Mouse (Mus musculus) myocyte (in vitro differentiated cells): ENCODE results near the gene Ccdc60.

Source experiments
- CEBPB ChIP-seq: IDR thresholded peaks from 2 replicates; pipeline ENCODE4 v1.6.1; 2011; ENCODE audit warnings: mild to moderate bottlenecking, moderate library complexity; ENCODE audit not compliant: poor library complexity, insufficient read depth, severe bottlenecking
- E2F4 ChIP-seq: IDR thresholded peaks from one replicate; pipeline ENCODE4 v1.6.1; 2011; ENCODE audit warnings: mild to moderate bottlenecking, control low read depth, moderate library complexity; ENCODE audit not compliant: insufficient read depth
- MAX ChIP-seq: IDR thresholded peaks from one replicate; pipeline ENCODE4 v1.6.1; 2011; ENCODE audit warnings: low read depth, mild to moderate bottlenecking, control low read depth
- MYOD1 ChIP-seq, 3 experiments: IDR thresholded peaks; one replicate each; pipeline ENCODE4 v1.6.1; 2011; ENCODE audit warnings: control low read depth in 2 of 3, low read depth in 2 of 3, mild to moderate bottlenecking in 2 of 3, moderate library complexity in 1 of 3; ENCODE audit not compliant: insufficient read length in 2 of 3, control insufficient read depth in 1 of 3
- MYOG ChIP-seq, 3 experiments: IDR thresholded peaks; one replicate each; pipeline ENCODE4 v1.6.1; 2011; ENCODE audit warnings: control low read depth in 2 of 3, low read depth in 2 of 3, mild to moderate bottlenecking in 2 of 3; ENCODE audit not compliant: insufficient read length in 2 of 3, control insufficient read depth in 1 of 3, insufficient read depth in 1 of 3
- POLR2A ChIP-seq: IDR thresholded peaks from one replicate; pipeline ENCODE4 v1.6.1; 2011; ENCODE audit warnings: low read depth, mild to moderate bottlenecking, control low read depth, moderate library complexity; ENCODE audit not compliant: insufficient read length
- POLR2AphosphoS2 ChIP-seq: IDR thresholded peaks from one replicate; pipeline ENCODE4 v1.6.1; 2011; ENCODE audit warnings: low read depth, control low read depth; ENCODE audit not compliant: insufficient read length
- REST ChIP-seq: IDR thresholded peaks from one replicate; pipeline ENCODE4 v1.6.1; 2011; ENCODE audit warnings: mild to moderate bottlenecking, control low read depth, moderate library complexity; ENCODE audit not compliant: insufficient read depth, insufficient read length
- SRF ChIP-seq: IDR thresholded peaks from one replicate; pipeline ENCODE4 v1.6.1; 2011; ENCODE audit warnings: low read depth; ENCODE audit not compliant: control insufficient read depth, insufficient read length
- TCF12 ChIP-seq: IDR thresholded peaks from one replicate; pipeline ENCODE4 v1.6.1; 2011; ENCODE audit warnings: mild to moderate bottlenecking, control low read depth; ENCODE audit not compliant: poor library complexity, insufficient read depth, severe bottlenecking
- TCF3 ChIP-seq: IDR thresholded peaks from one replicate; pipeline ENCODE4 v1.6.1; 2011; ENCODE audit warnings: low read depth, control low read depth; ENCODE audit not compliant: insufficient read length
- USF1 ChIP-seq: IDR thresholded peaks from one replicate; pipeline ENCODE4 v1.6.1; 2011; ENCODE audit warnings: low read depth, mild to moderate bottlenecking, control low read depth, moderate library complexity

DNA sequence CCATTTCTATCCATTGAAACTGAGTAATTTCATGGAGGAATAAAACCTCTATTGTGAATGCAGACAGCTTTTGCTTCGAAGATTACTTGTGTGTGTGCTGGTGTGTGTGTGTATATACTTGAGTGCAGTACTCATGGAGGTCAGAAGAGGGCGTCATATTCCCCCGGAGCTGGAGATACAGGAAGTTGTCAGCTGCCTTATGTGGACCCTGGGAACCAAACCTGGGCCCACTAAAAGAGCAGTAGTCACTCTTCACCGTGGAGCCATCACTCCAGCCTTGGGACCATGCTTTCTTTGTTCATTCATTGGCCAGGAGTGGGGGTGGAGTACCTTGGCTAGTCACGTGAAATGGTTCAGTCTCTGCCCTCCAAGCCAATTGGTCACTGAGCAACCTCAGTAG, 1.8 kb upstream of the Ccdc60 start:
- TF ChIP-seq POLR2A (no peak), MYOD1 (IDR thresholded peaks at IDR 0.05; ENCODE audit: control insufficient read depth in 1 of 3, insufficient read length in 2 of 3, low read depth in 2 of 3) (no peak), MAX (no peak), TCF3 (no peak), USF1 (no peak), E2F4 (no peak), TCF12 (no peak), REST (no peak), POLR2AphosphoS2 (no peak), MYOG (IDR thresholded peaks at IDR 0.05; ENCODE audit: control insufficient read depth in 1 of 3, insufficient read depth in 1 of 3, insufficient read length in 2 of 3, low read depth in 2 of 3) (no peak), CEBPB (no peak), SRF (no peak)
